Mouse (Mus musculus) stomach, embryonic 16.5 days (tissue): ENCODE measurements at regions not wholly inside any gene's neighbourhood (a gene's known extent, or its start where the extent isn't known, plus 50 kb on each side); places are given as distances from the start of the nearest gene placed in this dataset.

ENCODE experiments used
- ATAC-seq: fragments of 200-750 bp; cut with Nextera tagmentation; 2 replicates; pipeline ENCODE4 v1.8.0; 2017; ENCODE audit warnings: moderate number of reproducible peaks, moderate TSS enrichment; ENCODE audit not compliant: insufficient read depth, low FRiP score
- H3K27ac ChIP-seq: fragments of 300-500 bp; sonication (generic); 2 replicates; pipeline ENCODE4 v1.5.1; 2014; ENCODE audit warnings: low read length
- H3K27me3 ChIP-seq: fragments of 300-500 bp; sonication (generic); 2 replicates; pipeline ENCODE4 v1.6.1; 2014; ENCODE audit warnings: low read length, control low read depth, mixed read lengths; ENCODE audit not compliant: control insufficient read depth, insufficient read depth
- H3K36me3 ChIP-seq: fragments of 300-500 bp; sonication (generic); 2 replicates; pipeline ENCODE4 v1.6.1; 2014; ENCODE audit warnings: low read length; ENCODE audit not compliant: control insufficient read depth, insufficient read depth
- H3K4me1 ChIP-seq: fragments of 300-500 bp; sonication (generic); 2 replicates; pipeline ENCODE4 v1.6.1; 2014; ENCODE audit warnings: low read length, control low read depth, mixed read lengths; ENCODE audit not compliant: control insufficient read depth, insufficient read depth
- H3K4me2 ChIP-seq: fragments of 300-500 bp; sonication (generic); 2 replicates; pipeline ENCODE4 v1.6.1; 2014; ENCODE audit warnings: low read depth, low read length, mixed read lengths
- H3K4me3 ChIP-seq: fragments of 300-500 bp; sonication (generic); replicated peaks from 2 replicates; pipeline ENCODE4 v1.5.1; 2014; ENCODE audit warnings: mild to moderate bottlenecking, low read length
- H3K9ac ChIP-seq: fragments of 300-500 bp; sonication (generic); 2 replicates; pipeline ENCODE4 v1.6.1; 2014; ENCODE audit warnings: low read length
- H3K9me3 ChIP-seq: fragments of 300-500 bp; sonication (generic); replicated peaks from 2 replicates; pipeline ENCODE4 v1.6.1; 2016; ENCODE audit warnings: low read length, control low read depth; ENCODE audit not compliant: control insufficient read depth
- WGBS: fragments of 180-500 bp; shearing (Covaris S2); extraction: QIAGEN DNeasy Blood & Tissue Kit; methylation state at CpG from one replicate; pipeline ENCODE4 v1.1.7; 2014; 5-methylcytosine and 5-hydroxymethylcytosine counted together

GRCm38 (mm10) chr10:56642656-56643055, 265.5 kb downstream of the Gja1 start:
- no peak overlapping the region for H3K9ac ChIP-seq
- 70% methylated on average over 2 of the region's 2 CpGs for WGBS

GRCm38 (mm10) chr10:56643376-56644135, 266.4 kb downstream of the Gja1 start:
- Histone ChIP-seq H3K9me3 (no peaks in the 10 kb centered on the region), H3K27ac (no peak overlapping the region), H3K36me3 (no peaks in the 10 kb centered on the region), H3K4me2 (no peak overlapping the region), H3K9ac (no peak overlapping the region), H3K27me3 (no peaks in the 10 kb centered on the region), H3K4me3 (no peak overlapping the region), H3K4me1 (no peaks in the 10 kb centered on the region)
- 62% methylated on average over 12 of the region's 12 CpGs for whole genome bisulfite sequencing
- ATAC-seq, result no peak

More at GRCm38 (mm10) chr10:56642656-56643055, 265.5 kb downstream of the Gja1 start:
- ATAC-seq, result no peak
- H3K9me3 ChIP-seq, result no peaks in the 10 kb centered on the region
- H3K36me3 ChIP-seq, result no peaks in the 10 kb centered on the region
- H3K4me3 ChIP-seq, result no peak overlapping the region
- H3K4me2 ChIP-seq, result no peak overlapping the region
- no peaks in the 10 kb centered on the region for H3K27me3 ChIP-seq
- no peaks in the 10 kb centered on the region for H3K4me1 ChIP-seq
- H3K27ac ChIP-seq, result no peak overlapping the region

GRCm38 (mm10) chr10:56660501-56660900, 283.4 kb downstream of the Gja1 start:
- Histone ChIP-seq H3K27ac (no peak overlapping the region), H3K36me3 (no peaks in the 10 kb centered on the region), H3K9me3 (no peaks in the 10 kb centered on the region), H3K9ac (no peak overlapping the region), H3K4me1 (no peaks in the 10 kb centered on the region), H3K27me3 (no peaks in the 10 kb centered on the region), H3K4me2 (no peak overlapping the region), H3K4me3 (no peak overlapping the region)
- 74% methylated on average over 4 of the region's 4 CpGs for WGBS
- ATAC-seq, result no peak

- Histone ChIP-seq H3K9me3 (no peaks in the 10 kb centered on the region), H3K4me1 (no peaks in the 10 kb centered on the region), H3K27me3 (no peaks in the 10 kb centered on the region), H3K27ac (no peak overlapping the region), H3K9ac (no peak overlapping the region), H3K4me3 (no peak overlapping the region), H3K36me3 (no peaks in the 10 kb centered on the region), H3K4me2 (no peak overlapping the region)
- WGBS, result 78% methylated on average over 3 of the region's 3 CpGs
- no peak for ATAC-seq
Observed at GRCm38 (mm10) chr10:56673919-56674318, 296.8 kb downstream of the Gja1 start.

- WGBS, result 78% methylated on average over 3 of the region's 3 CpGs
Observed at GRCm38 (mm10) chr10:56682901-56683300, 305.8 kb downstream of the Gja1 start.

GRCm38 (mm10) chr10:56685655-56686250, 308.6 kb downstream of the Gja1 start:
- Histone ChIP-seq H3K9ac (no peak overlapping the region), H3K4me1 (no peaks in the 10 kb centered on the region), H3K4me3 (no peak overlapping the region), H3K36me3 (no peaks in the 10 kb centered on the region), H3K9me3 (no peaks in the 10 kb centered on the region), H3K4me2 (no peak overlapping the region), H3K27me3 (no peaks in the 10 kb centered on the region), H3K27ac (no peak overlapping the region)
- WGBS, result 77% methylated on average over 8 of the region's 8 CpGs
- ATAC-seq, result no peak

More at GRCm38 (mm10) chr10:56682901-56683300, 305.8 kb downstream of the Gja1 start:
- H3K9ac ChIP-seq, result no peak overlapping the region
- H3K4me2 ChIP-seq, result no peak overlapping the region
- H3K27ac ChIP-seq, result no peak overlapping the region
- H3K4me1 ChIP-seq, result no peaks in the 10 kb centered on the region
- H3K9me3 ChIP-seq, result no peaks in the 10 kb centered on the region
- ATAC-seq, result no peak
- no peaks in the 10 kb centered on the region for H3K27me3 ChIP-seq
- no peaks in the 10 kb centered on the region for H3K36me3 ChIP-seq
- no peak overlapping the region for H3K4me3 ChIP-seq

- WGBS, result 70% methylated on average over 2 of the region's 2 CpGs
- H3K27me3 ChIP-seq, result no peaks in the 10 kb centered on the region
- no peaks in the 10 kb centered on the region for H3K9me3 ChIP-seq
- H3K4me2 ChIP-seq, result no peak overlapping the region
- H3K9ac ChIP-seq, result no peak overlapping the region
- no peaks in the 10 kb centered on the region for H3K4me1 ChIP-seq
- ATAC-seq, result no peak
- no peak overlapping the region for H3K27ac ChIP-seq
- H3K36me3 ChIP-seq, result no peaks in the 10 kb centered on the region
- H3K4me3 ChIP-seq, result no peak overlapping the region
Observed at GRCm38 (mm10) chr10:56691467-56691866, 314.3 kb downstream of the Gja1 start.

GRCm38 (mm10) chr10:56695100-56695499, 318.0 kb downstream of the Gja1 start:
- 75% methylated on average over 3 of the region's 3 CpGs for WGBS
- Histone ChIP-seq H3K4me2 (no peak overlapping the region), H3K9me3 (no peaks in the 10 kb centered on the region), H3K9ac (no peak overlapping the region), H3K27me3 (no peaks in the 10 kb centered on the region), H3K27ac (no peak overlapping the region), H3K36me3 (no peaks in the 10 kb centered on the region), H3K4me1 (no peaks in the 10 kb centered on the region), H3K4me3 (no peak overlapping the region)
- no peak for ATAC-seq

GRCm38 (mm10) chr10:56700126-56700525, 323.0 kb downstream of the Gja1 start:
- H3K9ac ChIP-seq, result no peak overlapping the region
- H3K4me2 ChIP-seq, result no peak overlapping the region
- H3K4me3 ChIP-seq, result no peak overlapping the region
- no peaks in the 10 kb centered on the region for H3K27me3 ChIP-seq
- WGBS, result 71% methylated on average over 6 of the region's 6 CpGs
- ATAC-seq, result no peak
- no peak overlapping the region for H3K27ac ChIP-seq
- no peaks in the 10 kb centered on the region for H3K4me1 ChIP-seq
- no peaks in the 10 kb centered on the region for H3K9me3 ChIP-seq
- H3K36me3 ChIP-seq, result no peaks in the 10 kb centered on the region
